Mouse (Mus musculus) ES-Bruce4 (cell line): Measurements from ENCODE around the gene Tgfbr2.

Experiments
- CTCF ChIP-seq: IDR thresholded peaks from one replicate; pipeline ENCODE4 v1.8.1; 2011; ENCODE audit warnings: low read depth, low read length
- POLR2A ChIP-seq: IDR thresholded peaks from one replicate; pipeline ENCODE4 v1.8.1; 2011; ENCODE audit warnings: low read length; ENCODE audit not compliant: insufficient read depth

DNA sequence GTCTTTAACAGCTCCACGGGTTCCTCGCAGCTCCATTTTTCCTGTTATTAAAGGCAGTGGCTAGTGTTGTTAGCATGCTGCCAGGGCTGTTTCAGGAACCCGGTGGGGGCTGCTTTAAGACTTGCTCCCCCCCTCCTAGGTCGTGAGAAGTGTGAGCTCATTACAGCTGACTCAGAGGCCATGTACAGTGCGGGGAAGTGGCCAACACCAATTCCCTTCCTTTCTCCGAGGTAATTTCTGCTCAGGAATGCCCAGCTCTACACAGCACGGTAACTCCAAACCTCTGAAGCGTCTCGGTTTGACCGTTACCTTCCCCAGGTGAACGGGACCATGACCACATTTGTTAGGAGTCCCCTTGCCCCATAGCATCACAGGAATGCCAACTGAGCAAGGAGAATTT lies 46.8 kb upstream of the Tgfbr2 start:
- TF ChIP-seq POLR2A (no peak), CTCF (no peak)
